In genomic region chr16:38763508-38763907, GRCm38 (mm10) we compare ENCODE assay signal across 18 mouse cellular contexts. TPM values are rescaled to one million over a fixed set of nuclear protein-coding genes. Genes with fewer than 3 reads are reported as not detected.
DNase-seq lines count a peak whose midpoint lies in the region; ATAC-seq and TF ChIP-seq lines count a peak whose summit lies in the region.
"Had no signal": no experiment of that assay in that cellular context is flagged by ENCODE, and none has a peak within 500 bp of the region (broad histone marks: within the 10 kb centered on the region; RNA-seq: fewer than 3 reads in every experiment).

No protein-coding gene starts in this region.

- H3K36me3 ChIP-seq in intestine, embryonic 16.5 days (ENCODE audit: control insufficient read depth, insufficient read depth, low read length): no peaks in the 10 kb centered on the region
- peaks cover 36% of the 10 kb centered on the region for H3K36me3 ChIP-seq in intestine, postnatal 0 days (ENCODE audit: control insufficient read depth, insufficient read depth)
- no peaks in the 10 kb centered on the region for H3K36me3 ChIP-seq in liver, embryonic 16.5 days (ENCODE audit: control insufficient read depth, insufficient read depth)
- H3K36me3 ChIP-seq in liver, embryonic 11.5 days (ENCODE audit: control insufficient read depth, insufficient read depth, low read length): no peaks in the 10 kb centered on the region
- peaks cover 54% of the 10 kb centered on the region for H3K36me3 ChIP-seq in heart, embryonic 12.5 days

- H3K9ac ChIP-seq in intestine, embryonic 16.5 days (ENCODE audit: low read depth, low read length): no peak overlapping the region
- H3K9ac ChIP-seq in intestine, postnatal 0 days (ENCODE audit: low read depth, low read length): no peak overlapping the region
- H3K9ac ChIP-seq in liver, embryonic 16.5 days (ENCODE audit: low read depth, low read length): no peak overlapping the region
- no peak overlapping the region for H3K9ac ChIP-seq in liver, embryonic 11.5 days (ENCODE audit: low read depth, low read length)
- H3K9ac ChIP-seq in heart, embryonic 12.5 days: no peak overlapping the region
- H3K9ac ChIP-seq: midbrain, embryonic 15.5 days had no signal

- H3K27me3 ChIP-seq in intestine, embryonic 16.5 days (replicated peaks; ENCODE audit: control insufficient read depth, insufficient read depth, low read length): no peaks in the 10 kb centered on the region
- H3K27me3 ChIP-seq in intestine, postnatal 0 days (replicated peaks; ENCODE audit: control insufficient read depth, insufficient read depth, low read length): no peaks in the 10 kb centered on the region
- H3K27me3 ChIP-seq in liver, embryonic 16.5 days (ENCODE audit: control insufficient read depth, insufficient read depth, low read depth, low read length): no peaks in the 10 kb centered on the region
- H3K27me3 ChIP-seq in liver, embryonic 11.5 days (replicated peaks; ENCODE audit: control insufficient read depth, insufficient read depth, low read length): peaks cover 3% of the 10 kb centered on the region; the same call in 1 of the 2 replicates
- H3K27me3 ChIP-seq in heart, embryonic 12.5 days (replicated peaks): no peaks in the 10 kb centered on the region
- H3K27me3 ChIP-seq: midbrain, embryonic 15.5 days had no signal

- no peak for DNase-seq in liver, embryonic 11.5 days (ENCODE audit: low spot score)
- no peak for DNase-seq in natural killer cell, adult 2 months (ENCODE audit: low spot score in 2 of 2)
- DNase-seq: adrenal gland, adult 2 months; cerebellum, adult 9-10 months; kidney, postnatal 4 days; lung, adult 18-20 months; lung, postnatal 36 days; right cerebral cortex, postnatal 25 days; thymus, postnatal 4 days had no signal

- no peak overlapping the region for H3K4me2 ChIP-seq in intestine, embryonic 16.5 days (ENCODE audit: low read depth, low read length)
- H3K4me2 ChIP-seq in intestine, postnatal 0 days (replicated peaks; ENCODE audit: low read depth): no peak overlapping the region
- H3K4me2 ChIP-seq in liver, embryonic 16.5 days (ENCODE audit: low read depth, low read length): no peak overlapping the region
- no peak overlapping the region for H3K4me2 ChIP-seq in liver, embryonic 11.5 days
- no peak overlapping the region for H3K4me2 ChIP-seq in heart, embryonic 12.5 days
- H3K4me2 ChIP-seq: midbrain, embryonic 15.5 days had no signal

- ATAC-seq in intestine, embryonic 16.5 days: no peak
- ATAC-seq in intestine, postnatal 0 days: no peak
- ATAC-seq in liver, embryonic 16.5 days (ENCODE audit: low read depth): peak; percentile 45; the same call in 1 of the 2 replicates
- ATAC-seq in liver, embryonic 11.5 days (replicated peaks; ENCODE audit: low FRiP score): no peak; the same call in 1 of the 2 replicates
- ATAC-seq in heart, embryonic 12.5 days (ENCODE audit: insufficient number of reproducible peaks, low FRiP score): no peak
- peak; percentile 61 for ATAC-seq in megakaryocyte progenitor cell, adult 5-6 weeks (replicated peaks; ENCODE audit: poor library complexity)
- ATAC-seq: forebrain, embryonic 14.5 days; hindbrain, embryonic 16.5 days; midbrain, embryonic 15.5 days had no signal

- H3K4me1 ChIP-seq in intestine, embryonic 16.5 days (ENCODE audit: control insufficient read depth, insufficient read depth, low read length): no peaks in the 10 kb centered on the region
- no peaks in the 10 kb centered on the region for H3K4me1 ChIP-seq in intestine, postnatal 0 days (replicated peaks; ENCODE audit: control insufficient read depth, insufficient read depth, low read length)
- no peaks in the 10 kb centered on the region for H3K4me1 ChIP-seq in liver, embryonic 16.5 days (ENCODE audit: control insufficient read depth, low read depth, low read length)
- no peaks in the 10 kb centered on the region for H3K4me1 ChIP-seq in liver, embryonic 11.5 days (replicated peaks; ENCODE audit: control insufficient read depth, insufficient read depth, low read length)
- peaks cover 14% of the 10 kb centered on the region for H3K4me1 ChIP-seq in heart, embryonic 12.5 days (replicated peaks)
- H3K4me1 ChIP-seq: midbrain, embryonic 15.5 days had no signal

- WGBS in intestine, embryonic 16.5 days: 83% methylated on average over 4 of the region's 4 CpGs
- 82% methylated on average over 4 of the region's 4 CpGs for WGBS in intestine, postnatal 0 days
- WGBS in liver, embryonic 16.5 days (ENCODE audit: insufficient replicate concordance): 34% methylated on average over 4 of the region's 4 CpGs
- 55% methylated on average over 4 of the region's 4 CpGs for WGBS in liver, embryonic 11.5 days
- WGBS in heart, embryonic 12.5 days: 64% methylated on average over 4 of the region's 4 CpGs

- no peak overlapping the region for H3K4me3 ChIP-seq in intestine, embryonic 16.5 days (ENCODE audit: low read length)
- H3K4me3 ChIP-seq in intestine, postnatal 0 days (ENCODE audit: low read depth, low read length): no peak overlapping the region
- H3K4me3 ChIP-seq in liver, embryonic 16.5 days (ENCODE audit: low read depth, low read length): no peak overlapping the region
- no peak overlapping the region for H3K4me3 ChIP-seq in liver, embryonic 11.5 days (ENCODE audit: low read depth, low read length)
- H3K4me3 ChIP-seq in heart, embryonic 12.5 days: no peak overlapping the region
- H3K4me3 ChIP-seq: limb, embryonic 10.5 days; midbrain, embryonic 15.5 days had no signal

- 0 out of 2 replicates have a peak overlapping the region, but pooled peaks have one; percentile 24 for H3K27ac ChIP-seq in intestine, embryonic 16.5 days (ENCODE audit: low read length)
- no peak overlapping the region for H3K27ac ChIP-seq in intestine, postnatal 0 days (ENCODE audit: low read depth, low read length)
- peak overlapping the region; percentile 37; the same call in 1 of the 2 replicates for H3K27ac ChIP-seq in liver, embryonic 16.5 days (ENCODE audit: low read length)
- no peak overlapping the region for H3K27ac ChIP-seq in liver, embryonic 11.5 days (ENCODE audit: low read depth, low read length)
- H3K27ac ChIP-seq in heart, embryonic 12.5 days (ENCODE audit: poor library complexity, severe bottlenecking): 0 out of 2 replicates have a peak overlapping the region, but pooled peaks have one; percentile 36
- H3K27ac ChIP-seq: limb, embryonic 10.5 days; midbrain, embryonic 15.5 days had no signal

- H3K9me3 ChIP-seq in intestine, embryonic 16.5 days (ENCODE audit: control insufficient read depth, low read length): no peaks in the 10 kb centered on the region
- no peaks in the 10 kb centered on the region for H3K9me3 ChIP-seq in intestine, postnatal 0 days (ENCODE audit: control insufficient read depth)
- H3K9me3 ChIP-seq in liver, embryonic 16.5 days (replicated peaks; ENCODE audit: control insufficient read depth, low read length): no peaks in the 10 kb centered on the region
- no peaks in the 10 kb centered on the region for H3K9me3 ChIP-seq in liver, embryonic 11.5 days (ENCODE audit: control insufficient read depth, low read length)
- H3K9me3 ChIP-seq in heart, embryonic 12.5 days (replicated peaks): no peaks in the 10 kb centered on the region
- H3K9me3 ChIP-seq: limb, embryonic 10.5 days; midbrain, embryonic 15.5 days had no signal

- TF ChIP-seq CTCF in intestine, postnatal 0 days (IDR thresholded peaks at IDR 0.05; ENCODE audit: low read depth): no peak

RNA-seq across cellular contexts. Expression of gene B4galt4, which starts 21.4 kb away (rescaled TPM):
- 21.7 and 22.0 TPM in 2 replicates for polyA plus RNA-seq in intestine, embryonic 16.5 days (2015; fragmentation: Nextera tagmentation; extraction: Ambion mirVana)
- polyA plus RNA-seq in intestine, postnatal 0 days (2015; fragmentation: Nextera tagmentation; extraction: Ambion mirVana): 21.2 and 23.5 TPM in 2 replicates
- polyA plus RNA-seq in liver, embryonic 16.5 days (2015; fragmentation: Nextera tagmentation; extraction: Ambion mirVana): 2.6 and 2.9 TPM in 2 replicates
- 9.6 and 10.2 TPM in 2 replicates for polyA plus RNA-seq in liver, embryonic 11.5 days (2014; fragmentation: Nextera tagmentation; extraction: Ambion mirVana)
- polyA plus RNA-seq in heart, embryonic 12.5 days (2016; fragmentation: Nextera tagmentation; extraction: Ambion mirVana): 26.6 and 29.8 TPM in 2 replicates
- total RNA-seq in megakaryocyte progenitor cell, adult 5-6 weeks (2015): 40.2 and 42.0 TPM in 2 replicates
- 56.4 and 61.7 TPM in 2 replicates for total RNA-seq in megakaryocyte progenitor cell, adult 5-6 weeks (2017)

RNA-seq across cellular contexts. Expression of gene Upk1b, which starts 36.6 kb away (rescaled TPM):
- 12.0 and 13.6 TPM in 2 replicates for polyA plus RNA-seq in intestine, embryonic 16.5 days (2015; fragmentation: Nextera tagmentation; extraction: Ambion mirVana)
- 12.3 and 12.7 TPM in 2 replicates for polyA plus RNA-seq in intestine, postnatal 0 days (2015; fragmentation: Nextera tagmentation; extraction: Ambion mirVana)
- polyA plus RNA-seq in liver, embryonic 16.5 days (2015; fragmentation: Nextera tagmentation; extraction: Ambion mirVana): 1.4 and 1.7 TPM in 2 replicates
- polyA plus RNA-seq in liver, embryonic 11.5 days (2014; fragmentation: Nextera tagmentation; extraction: Ambion mirVana): 5.3 and 6.5 TPM in 2 replicates
- 21.2 and 21.4 TPM in 2 replicates for polyA plus RNA-seq in heart, embryonic 12.5 days (2016; fragmentation: Nextera tagmentation; extraction: Ambion mirVana)
- total RNA-seq in megakaryocyte progenitor cell, adult 5-6 weeks (2015): 0.49 and 1.1 TPM in 2 replicates
- total RNA-seq in megakaryocyte progenitor cell, adult 5-6 weeks (2017): 0.14 TPM in 1 of 2 replicates, not detected in the other
- polyA plus RNA-seq: forebrain, embryonic 14.5 days had no signal

RNA-seq across cellular contexts. Expression of gene Arhgap31, which starts 50.4 kb away (rescaled TPM):
- polyA plus RNA-seq in intestine, embryonic 16.5 days (2015; fragmentation: Nextera tagmentation; extraction: Ambion mirVana): 5.7 TPM in 2 replicates
- 2.8 and 3.1 TPM in 2 replicates for polyA plus RNA-seq in intestine, postnatal 0 days (2015; fragmentation: Nextera tagmentation; extraction: Ambion mirVana)
- polyA plus RNA-seq in liver, embryonic 16.5 days (2015; fragmentation: Nextera tagmentation; extraction: Ambion mirVana): 1.6 and 1.7 TPM in 2 replicates
- 7.0 and 7.4 TPM in 2 replicates for polyA plus RNA-seq in liver, embryonic 11.5 days (2014; fragmentation: Nextera tagmentation; extraction: Ambion mirVana)
- 43.1 and 47.7 TPM in 2 replicates for polyA plus RNA-seq in heart, embryonic 12.5 days (2016; fragmentation: Nextera tagmentation; extraction: Ambion mirVana)
- total RNA-seq in megakaryocyte progenitor cell, adult 5-6 weeks (2015): 12.8 and 15.6 TPM in 2 replicates
- total RNA-seq in megakaryocyte progenitor cell, adult 5-6 weeks (2017): 6.5 and 7.2 TPM in 2 replicates

Comparison
In these comparisons a context has a peak if more than half of its experiments do, and no peak if none do; other contexts are left out.
1. ATAC-seq: peak in liver, embryonic 16.5 days (single experiment) and megakaryocyte progenitor cell, adult 5-6 weeks (single experiment); none in intestine, embryonic 16.5 days (single experiment), intestine, postnatal 0 days (single experiment), liver, embryonic 11.5 days (single experiment) and heart, embryonic 12.5 days (single experiment).
2. H3K27ac ChIP-seq: peak in intestine, embryonic 16.5 days (single experiment), liver, embryonic 16.5 days (single experiment) and heart, embryonic 12.5 days (single experiment); none in intestine, postnatal 0 days (single experiment) and liver, embryonic 11.5 days (single experiment).